Mouse (Mus musculus): ENCODE results near the gene Pigs. TPM values are rescaled to one million over a fixed set of nuclear protein-coding genes. Genes with fewer than 3 reads are reported as not detected.

Pigs gene
- total RNA-seq, 2 experiments from 2014 or later = 15.6 to 28.6 TPM

- no peak for ATAC-seq (replicated peaks; ENCODE audit: poor library complexity)
Observed at GRCm38 (mm10) chr11:78360789-78361131, 32.5 kb downstream of the Pigs start.

GRCm38 (mm10) chr11:78363309-78364007 lies 35.2 kb downstream of the Pigs start:
- no peak for ATAC-seq (replicated peaks; ENCODE audit: poor library complexity)

GRCm38 (mm10) chr11:78364103-78364502 lies 35.9 kb downstream of the Pigs start:
- no peak for ATAC-seq (replicated peaks; ENCODE audit: poor library complexity)

GRCm38 (mm10) chr11:78367456-78368225 lies 39.4 kb downstream of the Pigs start:
- no peak for ATAC-seq (replicated peaks; ENCODE audit: poor library complexity)

- no peak for ATAC-seq (replicated peaks; ENCODE audit: poor library complexity)
Observed at GRCm38 (mm10) chr11:78370389-78370788, 42.2 kb downstream of the Pigs start.

GRCm38 (mm10) chr11:78371711-78372110 lies 43.5 kb downstream of the Pigs start:
- ATAC-seq (replicated peaks; ENCODE audit: poor library complexity) = no peak

GRCm38 (mm10) chr11:78372166-78372565 lies 44.0 kb downstream of the Pigs start:
- no peak for ATAC-seq (replicated peaks; ENCODE audit: poor library complexity)

- no peak for ATAC-seq (replicated peaks; ENCODE audit: poor library complexity)
Observed at GRCm38 (mm10) chr11:78372610-78373009, 44.4 kb downstream of the Pigs start.

GRCm38 (mm10) chr11:78374147-78374546 lies 45.9 kb downstream of the Pigs start:
- ATAC-seq (replicated peaks; ENCODE audit: poor library complexity) = no peak

GRCm38 (mm10) chr11:78377549-78378159 lies 49.4 kb downstream of the Pigs start:
- ATAC-seq (replicated peaks; ENCODE audit: poor library complexity) = no peak

GRCm38 (mm10) chr11:78380351-78380750 lies 52.1 kb downstream of the Pigs start:
- ATAC-seq (replicated peaks; ENCODE audit: poor library complexity) = no peak

- no peak for ATAC-seq (replicated peaks; ENCODE audit: poor library complexity)
Observed at GRCm38 (mm10) chr11:78380996-78381395, 52.8 kb downstream of the Pigs start.

- ATAC-seq (replicated peaks; ENCODE audit: poor library complexity) = no peak
Observed at GRCm38 (mm10) chr11:78382286-78382685, 54.1 kb downstream of the Pigs start.

- ATAC-seq (replicated peaks; ENCODE audit: poor library complexity) = no peak
Observed at GRCm38 (mm10) chr11:78382701-78383100, 54.5 kb downstream of the Pigs start.

GRCm38 (mm10) chr11:78385776-78386175 lies 57.6 kb downstream of the Pigs start:
- no peak for ATAC-seq (replicated peaks; ENCODE audit: poor library complexity)

GRCm38 (mm10) chr11:78386508-78387043 lies 58.4 kb downstream of the Pigs start, which contains the start of gene Foxn1:
TSS of gene Foxn1 (minus strand) at chr11:78386558.
- no peak for ATAC-seq (replicated peaks; ENCODE audit: poor library complexity)

Other genes with a start within 250 kb of the Pigs start
- gene Eral1, start 248.0 kb upstream of the Pigs start, total RNA-seq (2015) = 22.3 and 23.8 TPM in 2 replicates
- gene Eral1, start 248.0 kb upstream of the Pigs start, total RNA-seq (2017) = 25.0 and 26.2 TPM in 2 replicates
- gene Fam222b, start 233.8 kb upstream of the Pigs start, total RNA-seq (2015) = 20.3 and 20.6 TPM in 2 replicates
- gene Fam222b, start 233.8 kb upstream of the Pigs start, total RNA-seq (2017) = 5.7 and 6.0 TPM in 2 replicates
- gene Traf4, start 162.8 kb upstream of the Pigs start, total RNA-seq (2015) = 4.7 TPM in 2 replicates
- 2.5 and 3.2 TPM in 2 replicates for gene Traf4, start 162.8 kb upstream of the Pigs start, total RNA-seq (2017)
- 4.4 and 7.8 TPM in 2 replicates for gene Nek8, start 151.7 kb upstream of the Pigs start, total RNA-seq (2015)
- 3.4 and 6.0 TPM in 2 replicates for gene Nek8, start 151.7 kb upstream of the Pigs start, total RNA-seq (2017)
- 4.0 and 6.3 TPM in 2 replicates for gene Tlcd1, start 151.7 kb upstream of the Pigs start, total RNA-seq (2015)
- 3.5 TPM in 2 replicates for gene Tlcd1, start 151.7 kb upstream of the Pigs start, total RNA-seq (2017)
- gene Rpl23a, start 144.8 kb upstream of the Pigs start, total RNA-seq (2015) = 3,991 and 4,341 TPM in 2 replicates
- gene Rpl23a, start 144.8 kb upstream of the Pigs start, total RNA-seq (2017) = 2,958 and 3,443 TPM in 2 replicates
- gene Rab34, start 140.0 kb upstream of the Pigs start, total RNA-seq (2015) = 1.3 and 1.5 TPM in 2 replicates
- 1.3 and 2.4 TPM in 2 replicates for gene Rab34, start 140.0 kb upstream of the Pigs start, total RNA-seq (2017)
- 0.10 and 0.15 TPM in 2 replicates for gene Proca1, start 135.0 kb upstream of the Pigs start, total RNA-seq (2015)
- not detected in 2 replicates for gene Proca1, start 135.0 kb upstream of the Pigs start, total RNA-seq (2017)
- gene Sdf2, start 82.7 kb upstream of the Pigs start, total RNA-seq (2015) = 71.8 and 79.5 TPM in 2 replicates
- gene Sdf2, start 82.7 kb upstream of the Pigs start, total RNA-seq (2017) = 36.0 and 38.3 TPM in 2 replicates
- gene Supt6, start 82.4 kb upstream of the Pigs start, total RNA-seq (2015) = 34.5 and 36.7 TPM in 2 replicates
- gene Supt6, start 82.4 kb upstream of the Pigs start, total RNA-seq (2017) = 35.9 and 39.9 TPM in 2 replicates
- 49.4 and 56.6 TPM in 2 replicates for gene 2610507B11Rik, start 66.7 kb upstream of the Pigs start, total RNA-seq (2015)
- 71.2 and 71.5 TPM in 2 replicates for gene 2610507B11Rik, start 66.7 kb upstream of the Pigs start, total RNA-seq (2017)
- gene BC030499, start 37.6 kb upstream of the Pigs start, total RNA-seq (2015) = 0.22 and 0.30 TPM in 2 replicates
- gene BC030499, start 37.6 kb upstream of the Pigs start, total RNA-seq (2017) = 0.14 and 2.0 TPM in 2 replicates
- 27.0 and 30.0 TPM in 2 replicates for gene Spag5, start 26.9 kb upstream of the Pigs start, total RNA-seq (2015)
- 52.6 and 54.0 TPM in 2 replicates for gene Spag5, start 26.9 kb upstream of the Pigs start, total RNA-seq (2017)
- 0.15 and 1.0 TPM in 2 replicates for gene Aldoc, start 5.4 kb upstream of the Pigs start, total RNA-seq (2015)
- 0.17 and 0.54 TPM in 2 replicates for gene Aldoc, start 5.4 kb upstream of the Pigs start, total RNA-seq (2017)
- gene Unc119, start 15.1 kb downstream of the Pigs start, total RNA-seq (2015) = 27.2 and 34.4 TPM in 2 replicates
- 25.7 and 29.2 TPM in 2 replicates for gene Unc119, start 15.1 kb downstream of the Pigs start, total RNA-seq (2017)
- gene Foxn1, start 58.1 kb downstream of the Pigs start, total RNA-seq (2015) = not detected in 2 replicates
- not detected in 2 replicates for gene Foxn1, start 58.1 kb downstream of the Pigs start, total RNA-seq (2017)
- 0.10 and 1.0 TPM in 2 replicates for gene Slc13a2, start 93.8 kb downstream of the Pigs start, total RNA-seq (2015)
- gene Slc13a2, start 93.8 kb downstream of the Pigs start, total RNA-seq (2017) = 0.04 and 0.44 TPM in 2 replicates
- gene Slc46a1, start 137.3 kb downstream of the Pigs start, total RNA-seq (2015) = 2.4 and 2.7 TPM in 2 replicates
- 1.8 and 5.8 TPM in 2 replicates for gene Slc46a1, start 137.3 kb downstream of the Pigs start, total RNA-seq (2017)
- gene Sarm1, start 169.3 kb downstream of the Pigs start, total RNA-seq (2015) = 0.17 and 0.24 TPM in 2 replicates
- gene Sarm1, start 169.3 kb downstream of the Pigs start, total RNA-seq (2017) = 0.08 TPM in 1 of 2 replicates, not detected in the other
- not detected in 2 replicates for gene Vtn, start 170.7 kb downstream of the Pigs start, total RNA-seq (2015)
- not detected in 2 replicates for gene Vtn, start 170.7 kb downstream of the Pigs start, total RNA-seq (2017)
- gene Sebox, start 175.0 kb downstream of the Pigs start, total RNA-seq (2015) = not detected in 2 replicates
- gene Sebox, start 175.0 kb downstream of the Pigs start, total RNA-seq (2017) = not detected in 2 replicates
- gene Tmem199, start 183.8 kb downstream of the Pigs start, total RNA-seq (2015) = 20.9 and 26.7 TPM in 2 replicates
- 27.5 and 34.4 TPM in 2 replicates for gene Tmem199, start 183.8 kb downstream of the Pigs start, total RNA-seq (2017)
- gene Poldip2, start 183.8 kb downstream of the Pigs start, total RNA-seq (2015) = 57.5 and 59.2 TPM in 2 replicates
- gene Poldip2, start 183.8 kb downstream of the Pigs start, total RNA-seq (2017) = 59.2 and 77.8 TPM in 2 replicates
- gene Tnfaip1, start 207.9 kb downstream of the Pigs start, total RNA-seq (2015) = 8.9 and 9.3 TPM in 2 replicates
- gene Tnfaip1, start 207.9 kb downstream of the Pigs start, total RNA-seq (2017) = 4.2 and 5.5 TPM in 2 replicates
- gene Ift20, start 207.9 kb downstream of the Pigs start, total RNA-seq (2015) = 112 and 130 TPM in 2 replicates
- 158 and 160 TPM in 2 replicates for gene Ift20, start 207.9 kb downstream of the Pigs start, total RNA-seq (2017)
- 102 and 108 TPM in 2 replicates for gene Tmem97, start 222.4 kb downstream of the Pigs start, total RNA-seq (2015)
- 77.5 and 77.9 TPM in 2 replicates for gene Tmem97, start 222.4 kb downstream of the Pigs start, total RNA-seq (2017)

All from megakaryocyte progenitor cell, adult 5-6 weeks (primary cell).